In the genomic region with DNA sequence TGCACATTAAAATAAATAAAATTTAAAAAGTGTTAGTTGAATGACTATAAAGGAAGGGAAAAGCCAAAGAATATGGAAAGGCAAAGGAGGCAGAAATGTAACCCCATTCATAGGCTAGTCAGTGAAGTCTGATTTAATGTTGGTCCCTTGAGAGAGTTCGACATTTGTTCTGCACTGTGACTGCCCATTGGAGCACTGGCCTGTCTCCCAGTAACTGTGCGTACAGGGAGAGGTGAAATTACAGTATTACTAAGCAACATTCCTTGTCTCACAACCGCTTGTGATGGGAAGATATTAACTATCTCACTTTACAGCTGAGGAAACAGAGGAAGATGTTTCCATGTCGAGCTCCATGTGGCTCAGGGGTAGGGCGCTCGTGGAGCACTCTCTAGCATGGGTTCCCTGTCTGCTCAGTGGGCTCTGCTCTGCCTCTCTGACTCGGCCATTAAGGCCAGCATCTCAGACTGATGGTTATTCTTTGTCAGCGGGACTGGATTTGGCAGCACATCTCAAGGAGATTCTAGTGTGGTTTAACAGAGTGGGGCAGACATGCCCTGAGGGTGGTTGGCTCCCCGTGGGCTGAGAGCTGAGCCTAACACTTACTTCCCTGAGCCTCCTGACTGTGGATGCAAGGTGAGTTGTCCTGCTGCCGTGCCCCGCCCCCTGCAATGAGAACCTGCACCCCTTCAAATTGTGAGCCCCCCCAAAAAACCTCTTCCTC, we compare ENCODE assay signal across 18 mouse cellular contexts. TPM values are rescaled to one million over a fixed set of nuclear protein-coding genes. Genes with fewer than 3 reads are reported as not detected.
"Had no signal": no experiment of that assay in that cellular context is flagged by ENCODE, and none has a peak within 500 bp of the region (broad histone marks: within the 10 kb centered on the region; RNA-seq: fewer than 3 reads in every experiment).

No protein-coding gene starts in this region.

- DNase-seq: lung, adult 18-20 months; lung, embryonic 14.5 days; lung, postnatal 10 days; lung, postnatal 36 days; right cerebral cortex, postnatal 14 days; thymus, adult 18-20 months; thymus, postnatal 14 days; thymus, postnatal 4 days had no signal

- H3K4me3 ChIP-seq: megakaryocyte, embryonic 14.5 days; midbrain, embryonic 12.5 days; midbrain, embryonic 15.5 days; neural tube, embryonic 12.5 days; stomach, embryonic 15.5 days had no signal

- H3K27ac ChIP-seq: liver, embryonic 14.5 days; macrophage; midbrain, embryonic 12.5 days; midbrain, embryonic 15.5 days; neural tube, embryonic 12.5 days; stomach, embryonic 15.5 days; stomach, postnatal 0 days had no signal

RNA-seq across cellular contexts. Expression of gene Tmem44, which starts 45.2 kb away (rescaled TPM):
- total RNA-seq: monocyte, adult 5-6 weeks; neutrophil, adult 5-6 weeks had no signal
